9 mouse cellular contexts compared by ENCODE assay signal in genomic region chr10:87494176-87494575, GRCm38 (mm10). TPM values are rescaled to one million over a fixed set of nuclear protein-coding genes. Genes with fewer than 3 reads are reported as not detected.
A peak's percentile ranks its signal among the peaks of the same experiment; 100 is the strongest.
DNase-seq lines count a peak whose midpoint lies in the region; ATAC-seq and TF ChIP-seq lines count a peak whose summit lies in the region.
"Had no signal": no experiment of that assay in that cellular context is flagged by ENCODE, and none has a peak within 500 bp of the region (broad histone marks: within the 10 kb centered on the region; RNA-seq: fewer than 3 reads in every experiment).

No protein-coding gene starts in this region.

- no peak for TF ChIP-seq POLR2A in limb, embryonic 14.5 days (IDR thresholded peaks at IDR 0.05; ENCODE audit: borderline replicate concordance, extremely low read depth, insufficient read depth, insufficient read length)

- peaks cover 80% of the 10 kb centered on the region for H3K27me3 ChIP-seq in liver, embryonic 11.5 days (replicated peaks; ENCODE audit: control insufficient read depth, insufficient read depth, low read length)
- peaks cover 27% of the 10 kb centered on the region for H3K27me3 ChIP-seq in forebrain, embryonic 13.5 days
- peaks cover 78% of the 10 kb centered on the region for H3K27me3 ChIP-seq in limb, embryonic 14.5 days (ENCODE audit: control insufficient read depth, insufficient read depth, low read length)
- peaks cover 65% of the 10 kb centered on the region for H3K27me3 ChIP-seq in stomach, embryonic 14.5 days (ENCODE audit: control insufficient read depth, insufficient read depth, low read length)

- no peaks in the 10 kb centered on the region for H3K36me3 ChIP-seq in liver, embryonic 11.5 days (ENCODE audit: control insufficient read depth, insufficient read depth, low read length)
- H3K36me3 ChIP-seq in forebrain, embryonic 13.5 days (ENCODE audit: poor library complexity, severe bottlenecking) = no peaks in the 10 kb centered on the region
- no peaks in the 10 kb centered on the region for H3K36me3 ChIP-seq in limb, embryonic 14.5 days (ENCODE audit: control insufficient read depth, insufficient read depth, low read length)
- H3K36me3 ChIP-seq in stomach, embryonic 14.5 days (ENCODE audit: control insufficient read depth, insufficient read depth, low read length) = no peaks in the 10 kb centered on the region

- no peaks in the 10 kb centered on the region for H3K4me1 ChIP-seq in liver, embryonic 11.5 days (replicated peaks; ENCODE audit: control insufficient read depth, insufficient read depth, low read length)
- H3K4me1 ChIP-seq in forebrain, embryonic 13.5 days = peaks cover 47% of the 10 kb centered on the region
- H3K4me1 ChIP-seq in limb, embryonic 14.5 days (ENCODE audit: control insufficient read depth, insufficient read depth, low read length) = peaks cover 11% of the 10 kb centered on the region
- H3K4me1 ChIP-seq in stomach, embryonic 14.5 days (ENCODE audit: control insufficient read depth, insufficient read depth, low read length) = 0 out of 2 replicates have a peak, but pooled peaks cover 5% of the 10 kb centered on the region

- ATAC-seq in liver, embryonic 11.5 days (replicated peaks; ENCODE audit: low FRiP score) = no peak
- no peak; the same call in 1 of the 2 replicates for ATAC-seq in forebrain, embryonic 13.5 days
- ATAC-seq in limb, embryonic 14.5 days (ENCODE audit: low FRiP score, low read depth) = no peak
- ATAC-seq in stomach, embryonic 14.5 days (ENCODE audit: insufficient number of reproducible peaks, insufficient read depth, low FRiP score, low read depth) = no peak

- 4% methylated on average over 4 of the region's 4 CpGs for WGBS in liver, embryonic 11.5 days
- WGBS in forebrain, embryonic 13.5 days = 3% methylated on average over 4 of the region's 4 CpGs
- WGBS in limb, embryonic 14.5 days = 0% methylated on average over 4 of the region's 4 CpGs
- 0% methylated on average over 4 of the region's 4 CpGs for WGBS in stomach, embryonic 14.5 days

- DNase-seq in liver, embryonic 11.5 days (ENCODE audit: low spot score) = no peak
- no peak for DNase-seq in liver
- no peak for DNase-seq in limb, embryonic 14.5 days (ENCODE audit: low spot score)
- no peak for DNase-seq in thymus, adult 18-20 months
- no peak for DNase-seq in layer of hippocampus, postnatal 14 days (ENCODE audit: low spot score in 2 of 2)
- DNase-seq in cerebellum, postnatal 36 days = no peak

- no peaks in the 10 kb centered on the region for H3K9me3 ChIP-seq in liver, embryonic 11.5 days (ENCODE audit: control insufficient read depth, low read length)
- H3K9me3 ChIP-seq in forebrain, embryonic 13.5 days (replicated peaks) = peaks cover 3% of the 10 kb centered on the region
- H3K9me3 ChIP-seq in limb, embryonic 14.5 days (ENCODE audit: control insufficient read depth, low read length) = no peaks in the 10 kb centered on the region
- H3K9me3 ChIP-seq in stomach, embryonic 14.5 days (ENCODE audit: control insufficient read depth, low read depth, low read length) = peaks cover 9% of the 10 kb centered on the region

- H3K9ac ChIP-seq in liver, embryonic 11.5 days (ENCODE audit: low read depth, low read length) = no peak overlapping the region
- peak overlapping the region; percentile 58 for H3K9ac ChIP-seq in forebrain, embryonic 13.5 days
- no peak overlapping the region for H3K9ac ChIP-seq in limb, embryonic 14.5 days (ENCODE audit: low read depth, low read length, severe bottlenecking)
- no peak overlapping the region for H3K9ac ChIP-seq in stomach, embryonic 14.5 days (replicated peaks; ENCODE audit: low read depth, low read length)

- H3K4me3 ChIP-seq in liver, embryonic 11.5 days (ENCODE audit: low read depth, low read length) = no peak overlapping the region; the same call in 1 of the 2 replicates
- peak overlapping the region; percentile 94 for H3K4me3 ChIP-seq in forebrain, embryonic 13.5 days
- H3K4me3 ChIP-seq in limb, embryonic 14.5 days (replicated peaks; ENCODE audit: low read length) = peak overlapping the region; percentile 50
- H3K4me3 ChIP-seq in stomach, embryonic 14.5 days (ENCODE audit: low read depth, low read length) = peak overlapping the region; percentile 50

- peak overlapping the region; percentile 83 for H3K4me2 ChIP-seq in liver, embryonic 11.5 days
- H3K4me2 ChIP-seq in forebrain, embryonic 13.5 days = peak overlapping the region; percentile 80
- peak overlapping the region; percentile 98 for H3K4me2 ChIP-seq in limb, embryonic 14.5 days (replicated peaks; ENCODE audit: low read depth, low read length, severe bottlenecking)
- H3K4me2 ChIP-seq in stomach, embryonic 14.5 days (replicated peaks; ENCODE audit: low read depth, low read length) = peak overlapping the region; percentile 93

- no peak overlapping the region for H3K27ac ChIP-seq in liver, embryonic 11.5 days (ENCODE audit: low read depth, low read length)
- peak overlapping the region; percentile 96 for H3K27ac ChIP-seq in forebrain, embryonic 13.5 days
- no peak overlapping the region for H3K27ac ChIP-seq in limb, embryonic 14.5 days (replicated peaks; ENCODE audit: low read depth, low read length)
- H3K27ac ChIP-seq in stomach, embryonic 14.5 days (ENCODE audit: low read length) = no peak overlapping the region

RNA-seq across cellular contexts. Expression of gene Ascl1, which starts 0.7 kb away (rescaled TPM):
- 0.78 and 0.91 TPM in 2 replicates for polyA plus RNA-seq in liver, embryonic 11.5 days (2014; fragmentation: Nextera tagmentation; extraction: Ambion mirVana)
- polyA plus RNA-seq in forebrain, embryonic 13.5 days (2015; fragmentation: Nextera tagmentation; extraction: Ambion mirVana) = 32.1 and 33.9 TPM in 2 replicates
- 0.40 and 0.55 TPM in 2 replicates for polyA plus RNA-seq in limb, embryonic 14.5 days (2012; rRNA removed)
- 0.23 and 0.36 TPM in 2 replicates for polyA plus RNA-seq in limb, embryonic 14.5 days (2014; fragmentation: Nextera tagmentation; extraction: Ambion mirVana)
- polyA plus RNA-seq in stomach, embryonic 14.5 days (2014; fragmentation: Nextera tagmentation; extraction: Ambion mirVana) = 15.6 and 18.1 TPM in 2 replicates
- total RNA-seq in layer of hippocampus, postnatal 14 days (2021) = 1 to 10 TPM; 7.3 to 8.0 TPM

RNA-seq across cellular contexts. Expression of gene Pah, which starts 27.4 kb away (rescaled TPM):
- polyA plus RNA-seq in liver, embryonic 11.5 days (2014; fragmentation: Nextera tagmentation; extraction: Ambion mirVana) = 4.6 and 5.0 TPM in 2 replicates
- polyA plus RNA-seq in forebrain, embryonic 13.5 days (2015; fragmentation: Nextera tagmentation; extraction: Ambion mirVana) = not detected in 2 replicates
- not detected in 2 replicates for polyA plus RNA-seq in limb, embryonic 14.5 days (2012; rRNA removed)
- polyA plus RNA-seq in limb, embryonic 14.5 days (2014; fragmentation: Nextera tagmentation; extraction: Ambion mirVana) = not detected in 2 replicates
- 0.68 and 0.88 TPM in 2 replicates for polyA plus RNA-seq in stomach, embryonic 14.5 days (2014; fragmentation: Nextera tagmentation; extraction: Ambion mirVana)
- total RNA-seq in layer of hippocampus, postnatal 14 days (2021) = not detected
- total RNA-seq: left cerebral cortex, postnatal 4 days had no signal
